Mouse (Mus musculus) neural tube, embryonic 13.5 days (tissue): ENCODE results near the gene Man1c1. TPM values are rescaled to one million over a fixed set of nuclear protein-coding genes. Genes with fewer than 3 reads are reported as not detected.

Experiments used
- ATAC-seq: fragments of 200-750 bp; cut with Nextera tagmentation; 2 replicates; pipeline ENCODE4 v1.8.0; 2017; ENCODE audit warnings: low read depth, mild to moderate bottlenecking, moderate TSS enrichment, moderate library complexity
- H3K27ac ChIP-seq: fragments of 300-500 bp; sonication (generic); replicated peaks from 2 replicates; pipeline ENCODE4 v1.5.1; 2015; ENCODE audit warnings: moderate library complexity, mild to moderate bottlenecking, inconsistent platforms
- H3K27me3 ChIP-seq: fragments of 300-500 bp; sonication (generic); 2 replicates; pipeline ENCODE4 v1.6.1; 2015; ENCODE audit warnings: mild to moderate bottlenecking, inconsistent platforms
- H3K36me3 ChIP-seq: fragments of 300-500 bp; sonication (generic); 2 replicates; pipeline ENCODE4 v1.6.1; 2015; ENCODE audit warnings: mild to moderate bottlenecking, inconsistent platforms
- H3K4me1 ChIP-seq: fragments of 300-500 bp; sonication (generic); replicated peaks from 2 replicates; pipeline ENCODE4 v1.6.1; 2015; ENCODE audit warnings: inconsistent platforms
- H3K4me2 ChIP-seq: fragments of 300-500 bp; sonication (generic); 2 replicates; pipeline ENCODE4 v1.6.1; 2015; ENCODE audit warnings: inconsistent platforms, mild to moderate bottlenecking, moderate library complexity
- H3K4me3 ChIP-seq: fragments of 300-500 bp; sonication (generic); 2 replicates; pipeline ENCODE4 v1.5.1; 2015; ENCODE audit warnings: mild to moderate bottlenecking, inconsistent platforms
- H3K9ac ChIP-seq: fragments of 300-500 bp; sonication (generic); 2 replicates; pipeline ENCODE4 v1.6.1; 2015; ENCODE audit warnings: moderate library complexity, mild to moderate bottlenecking, inconsistent platforms
- H3K9me3 ChIP-seq: fragments of 300-500 bp; sonication (generic); 2 replicates; pipeline ENCODE4 v1.6.1; 2016; ENCODE audit warnings: inconsistent platforms
- WGBS: fragments of 180-500 bp; shearing (Covaris S2); methylation state at CpG from one replicate; pipeline ENCODE4 v1.1.7; 2015; 5-methylcytosine and 5-hydroxymethylcytosine counted together
- polyA plus RNA-seq: library from polyadenylated mRNA; unstranded; fragments of >200 nt; fragmentation: Nextera tagmentation; extraction: Ambion mirVana; gene quantifications from 2 replicates; pipeline ENCODE4 v1.2.1, GENCODE M21; 2015

The Man1c1 gene
- polyA plus RNA-seq, 1 experiment from 2014 or later: 5.7 TPM

GRCm38 (mm10) chr4:134579212-134579611 is 124.9 kb downstream of the Man1c1 start:
- peak overlapping the region; percentile 26 for H3K4me2 ChIP-seq
- H3K4me1 ChIP-seq: peaks cover 48% of the 10 kb centered on the region
- H3K9me3 ChIP-seq: no peaks in the 10 kb centered on the region
- peak overlapping the region; percentile 35 for H3K9ac ChIP-seq
- H3K27me3 ChIP-seq: no peaks in the 10 kb centered on the region
- H3K36me3 ChIP-seq: no peaks in the 10 kb centered on the region
- no peak overlapping the region for H3K4me3 ChIP-seq
- 7% methylated on average over 11 of the region's 11 CpGs for WGBS
- ATAC-seq: peak; percentile 15; the same call in 1 of the 2 replicates
- peak overlapping the region; percentile 49; the same call in 1 of the 2 replicates for H3K27ac ChIP-seq

- Histone ChIP-seq H3K27me3 (no peaks in the 10 kb centered on the region), H3K4me3 (no peak overlapping the region), H3K9ac (no peak overlapping the region), H3K4me1 (peaks cover 48% of the 10 kb centered on the region), H3K4me2 (no peak overlapping the region), H3K27ac (peak overlapping the region; percentile 49; the same call in 1 of the 2 replicates), H3K9me3 (no peaks in the 10 kb centered on the region), H3K36me3 (no peaks in the 10 kb centered on the region)
- 72% methylated on average over 5 of the region's 5 CpGs for WGBS
- ATAC-seq: no peak
Measured at GRCm38 (mm10) chr4:134578407-134578806, 125.7 kb downstream of the Man1c1 start.

- no peak overlapping the region for H3K9ac ChIP-seq
- no peaks in the 10 kb centered on the region for H3K27me3 ChIP-seq
- no peak overlapping the region for H3K4me2 ChIP-seq
- no peak for ATAC-seq
- WGBS: 82% methylated on average over 2 of the region's 2 CpGs
- no peaks in the 10 kb centered on the region for H3K9me3 ChIP-seq
- no peaks in the 10 kb centered on the region for H3K36me3 ChIP-seq
- H3K27ac ChIP-seq: no peak overlapping the region
- no peak overlapping the region for H3K4me3 ChIP-seq
- H3K4me1 ChIP-seq: peaks cover 55% of the 10 kb centered on the region
Measured at GRCm38 (mm10) chr4:134577281-134577680, 126.8 kb downstream of the Man1c1 start.

DNA sequence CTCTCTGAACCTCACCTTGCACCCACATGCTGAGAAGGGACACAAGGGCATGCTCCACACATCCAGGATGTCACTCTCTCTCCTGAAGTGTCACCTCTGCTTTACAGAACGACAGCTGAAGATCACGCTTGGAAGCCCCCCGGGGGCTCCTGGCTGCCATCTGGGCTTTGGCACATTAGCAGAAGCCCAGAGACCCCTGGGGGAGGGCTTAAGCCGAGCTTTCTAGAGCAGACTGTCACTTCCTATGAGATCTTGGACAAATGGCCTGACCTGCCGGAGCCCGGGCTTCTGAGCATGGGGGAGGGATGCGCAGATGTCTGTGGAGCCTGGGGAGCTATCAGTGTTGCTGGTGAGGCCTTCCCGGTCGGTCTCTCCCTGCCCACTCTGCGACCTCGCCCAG is 128.6 kb downstream of the Man1c1 start:
- no peaks in the 10 kb centered on the region for H3K9me3 ChIP-seq
- H3K27me3 ChIP-seq: no peaks in the 10 kb centered on the region
- no peak overlapping the region for H3K4me3 ChIP-seq
- no peak for ATAC-seq
- H3K4me2 ChIP-seq: no peak overlapping the region
- H3K27ac ChIP-seq: 0 out of 2 replicates have a peak overlapping the region, but pooled peaks have one; percentile 49
- peaks cover 49% of the 10 kb centered on the region for H3K4me1 ChIP-seq
- no peaks in the 10 kb centered on the region for H3K36me3 ChIP-seq
- WGBS: 35% methylated on average over 11 of the region's 11 CpGs
- peak overlapping the region; percentile 22; the same call in 1 of the 2 replicates for H3K9ac ChIP-seq

DNA sequence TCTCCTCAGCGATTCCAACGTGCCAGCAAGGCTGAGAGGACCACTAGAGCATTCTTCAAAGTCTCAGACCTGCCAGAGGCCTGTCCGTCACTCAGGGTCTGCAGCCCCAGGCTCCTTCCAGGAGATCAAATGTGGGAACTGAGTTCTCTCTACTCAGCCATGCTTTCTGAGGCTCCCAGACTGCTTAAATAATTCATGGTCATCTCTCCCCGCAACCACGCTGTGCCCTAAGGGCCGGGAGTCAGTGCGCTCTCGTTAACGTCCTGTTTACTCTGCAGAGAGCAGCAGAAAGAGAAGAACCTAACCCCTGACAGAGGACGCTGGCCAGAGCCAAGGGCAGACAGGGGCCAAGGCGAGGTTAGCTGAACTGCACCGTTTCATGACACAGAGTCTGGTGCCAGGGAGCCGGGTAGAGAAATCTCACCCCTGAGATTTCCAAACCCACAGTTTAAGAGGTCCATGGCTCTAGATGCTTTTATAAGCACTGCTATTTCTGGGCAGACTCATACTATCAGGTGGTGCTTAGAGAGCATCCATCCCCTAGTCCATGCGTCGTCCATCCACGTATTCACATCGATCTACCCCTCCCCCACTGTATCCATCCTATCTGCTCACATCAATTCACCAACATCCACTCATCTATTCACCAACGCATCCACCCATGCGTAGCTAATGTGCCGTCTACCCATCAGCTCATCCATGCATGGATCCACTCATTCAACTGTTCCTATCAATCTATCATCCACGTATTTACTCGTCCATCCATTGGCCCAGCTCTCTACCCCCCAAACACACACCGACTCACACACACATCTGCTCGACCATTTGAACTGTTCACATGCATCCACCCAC is 131.4 kb downstream of the Man1c1 start:
- Histone ChIP-seq H3K36me3 (0 out of 2 replicates have a peak, but pooled peaks cover 4% of the 10 kb centered on the region), H3K9me3 (no peaks in the 10 kb centered on the region), H3K27ac (peak overlapping the region; percentile 75), H3K4me1 (peaks cover 44% of the 10 kb centered on the region), H3K27me3 (no peaks in the 10 kb centered on the region), H3K4me3 (no peak overlapping the region), H3K9ac (no peak overlapping the region), H3K4me2 (no peak overlapping the region)
- no peak for ATAC-seq
- 70% methylated on average over 24 of the region's 24 CpGs for WGBS

DNA sequence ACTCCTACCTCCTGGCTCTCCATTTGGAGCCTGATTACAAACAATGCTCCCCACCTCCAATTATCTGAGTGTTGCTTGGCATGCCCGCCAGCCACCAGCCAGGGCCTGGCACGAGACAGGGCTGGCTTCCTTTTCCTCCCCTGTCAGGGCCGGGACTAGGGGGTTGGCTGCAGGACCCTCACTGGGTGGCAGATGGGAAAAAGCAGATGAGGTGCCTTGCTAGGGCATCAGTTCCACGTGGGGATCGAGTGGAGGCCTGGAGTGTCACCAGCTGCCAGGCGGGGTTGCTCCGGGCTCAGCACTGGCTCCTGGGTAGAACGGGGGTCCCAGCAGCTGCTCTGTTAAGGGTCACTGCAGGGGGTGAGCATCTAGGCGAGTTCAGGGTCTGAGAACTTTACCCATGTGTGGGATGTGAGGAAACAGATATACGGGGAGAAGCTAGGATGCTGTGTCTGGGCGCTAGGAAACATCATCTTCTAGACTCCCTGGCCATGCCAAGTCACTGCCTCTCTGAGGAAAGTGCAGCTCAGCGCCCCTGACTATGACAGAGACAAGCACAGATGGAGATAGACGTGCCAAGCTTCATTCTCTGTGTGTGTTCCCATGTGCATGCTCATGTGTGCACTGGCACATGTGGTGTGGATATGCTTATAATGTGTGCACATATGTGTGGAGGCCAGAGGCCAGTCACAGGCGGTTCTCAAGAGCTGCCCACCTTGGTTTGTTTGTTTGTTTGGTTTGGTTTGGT is 133.2 kb downstream of the Man1c1 start:
- no peak overlapping the region for H3K4me2 ChIP-seq
- ATAC-seq: peak; percentile 16; the same call in 1 of the 2 replicates
- H3K27me3 ChIP-seq: no peaks in the 10 kb centered on the region
- H3K36me3 ChIP-seq: 0 out of 2 replicates have a peak, but pooled peaks cover 4% of the 10 kb centered on the region
- H3K4me3 ChIP-seq: no peak overlapping the region
- no peaks in the 10 kb centered on the region for H3K9me3 ChIP-seq
- peak overlapping the region; percentile 75 for H3K27ac ChIP-seq
- H3K4me1 ChIP-seq: peaks cover 49% of the 10 kb centered on the region
- WGBS: 54% methylated on average over 14 of the region's 14 CpGs
- 0 out of 2 replicates have a peak overlapping the region, but pooled peaks have one; percentile 12 for H3K9ac ChIP-seq

GRCm38 (mm10) chr4:134569831-134570230 is 134.3 kb downstream of the Man1c1 start:
- no peak for ATAC-seq
- 79% methylated on average over 8 of the region's 8 CpGs for WGBS
- Histone ChIP-seq H3K4me2 (no peak overlapping the region), H3K27me3 (no peaks in the 10 kb centered on the region), H3K36me3 (peaks cover 14% of the 10 kb centered on the region), H3K27ac (peak overlapping the region; percentile 75), H3K9ac (no peak overlapping the region), H3K9me3 (no peaks in the 10 kb centered on the region), H3K4me1 (peaks cover 42% of the 10 kb centered on the region), H3K4me3 (no peak overlapping the region)

GRCm38 (mm10) chr4:134569205-134569604 is 134.9 kb downstream of the Man1c1 start:
- WGBS: 70% methylated on average over 6 of the region's 6 CpGs
- no peak for ATAC-seq
- Histone ChIP-seq H3K36me3 (peaks cover 20% of the 10 kb centered on the region), H3K4me1 (peaks cover 42% of the 10 kb centered on the region), H3K27ac (no peak overlapping the region), H3K9me3 (no peaks in the 10 kb centered on the region), H3K27me3 (no peaks in the 10 kb centered on the region), H3K9ac (no peak overlapping the region), H3K4me2 (no peak overlapping the region), H3K4me3 (no peak overlapping the region)

DNA sequence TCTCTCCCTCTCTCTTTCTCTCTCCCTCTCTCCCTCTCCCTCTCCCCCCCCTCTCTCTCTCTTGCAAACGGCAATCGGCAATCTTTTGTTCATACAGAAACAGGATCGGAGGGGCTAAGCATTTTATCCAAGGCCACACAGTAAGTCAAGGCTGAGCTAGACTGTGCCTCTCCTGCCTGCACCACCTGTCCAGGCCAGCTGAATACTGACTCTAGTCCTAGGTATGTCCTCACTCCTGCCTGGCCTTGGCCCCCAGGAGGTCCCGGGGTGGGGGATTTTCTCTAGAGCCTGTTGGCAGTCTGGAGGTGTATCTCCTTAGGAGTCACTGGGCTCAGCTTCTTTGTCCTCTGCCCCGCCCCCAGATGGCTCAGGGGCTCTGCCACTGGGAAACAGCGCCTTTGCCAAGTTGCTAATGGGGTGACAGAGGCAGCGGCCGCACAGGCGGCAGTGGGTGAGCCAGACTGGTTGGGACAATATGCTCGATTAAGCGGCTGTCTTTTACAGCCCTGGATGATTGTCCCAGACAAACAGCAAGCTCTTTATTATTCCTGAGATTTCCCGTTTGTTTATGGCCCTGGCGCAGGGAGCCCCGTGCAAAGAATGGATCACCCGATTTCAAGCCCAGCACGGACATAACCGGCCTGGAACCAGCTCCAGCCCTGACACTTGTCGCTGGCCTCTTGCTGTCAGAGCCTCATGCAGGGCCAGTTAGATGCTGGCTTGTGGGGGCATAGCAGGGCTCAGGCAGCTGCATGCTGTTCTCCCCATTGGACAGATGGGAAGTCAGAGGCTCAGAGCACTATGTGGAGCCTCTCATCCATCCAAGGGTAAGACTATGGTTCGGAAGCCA is 136.5 kb downstream of the Man1c1 start:
- H3K4me2 ChIP-seq: no peak overlapping the region; the same call in 1 of the 2 replicates
- peak overlapping the region; percentile 81 for H3K27ac ChIP-seq

DNA sequence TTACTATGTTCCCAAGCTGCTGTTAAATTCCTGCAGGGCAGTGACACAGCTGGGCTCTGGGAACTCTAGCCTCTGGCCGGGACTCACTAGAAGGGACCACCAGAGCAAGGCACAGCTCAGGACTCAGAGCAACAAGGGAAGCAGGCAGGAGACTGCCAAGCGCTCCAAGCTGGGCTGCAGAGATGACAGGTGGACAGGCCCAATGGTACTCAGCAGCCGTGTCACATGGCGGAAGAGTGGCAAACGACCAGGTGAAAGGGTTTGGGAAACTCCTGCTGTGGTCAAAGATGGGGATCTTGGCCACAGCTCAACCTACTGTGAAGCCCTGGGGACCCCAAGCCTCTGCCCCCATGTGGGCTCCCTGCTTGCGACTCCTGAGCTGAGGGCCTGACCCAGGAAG is 140.0 kb downstream of the Man1c1 start:
- no peak overlapping the region for H3K9ac ChIP-seq
- WGBS: 84% methylated on average over 6 of the region's 6 CpGs
- no peak overlapping the region for H3K4me2 ChIP-seq
- no peak for ATAC-seq
- H3K4me3 ChIP-seq: no peak overlapping the region
- peaks cover 29% of the 10 kb centered on the region for H3K36me3 ChIP-seq
- H3K27ac ChIP-seq: no peak overlapping the region
- H3K27me3 ChIP-seq: no peaks in the 10 kb centered on the region
- no peaks in the 10 kb centered on the region for H3K9me3 ChIP-seq
- H3K4me1 ChIP-seq: peaks cover 15% of the 10 kb centered on the region

More for the DNA sequence above, 136.5 kb downstream of the Man1c1 start:
- Histone ChIP-seq H3K9me3 (no peaks in the 10 kb centered on the region), H3K36me3 (peaks cover 24% of the 10 kb centered on the region), H3K4me3 (no peak overlapping the region), H3K4me1 (peaks cover 38% of the 10 kb centered on the region), H3K9ac (no peak overlapping the region; the same call in 1 of the 2 replicates), H3K27me3 (no peaks in the 10 kb centered on the region)
- peak; percentile 74 for ATAC-seq
- 12% methylated on average over 19 of the region's 19 CpGs for WGBS

- no peak overlapping the region for H3K4me2 ChIP-seq
- no peak overlapping the region for H3K9ac ChIP-seq
- 91% methylated on average over 16 of the region's 16 CpGs for WGBS
- H3K4me3 ChIP-seq: no peak overlapping the region
- no peaks in the 10 kb centered on the region for H3K9me3 ChIP-seq
- H3K27me3 ChIP-seq: no peaks in the 10 kb centered on the region
- no peak overlapping the region for H3K27ac ChIP-seq
- H3K36me3 ChIP-seq: peaks cover 28% of the 10 kb centered on the region
- no peak for ATAC-seq
- peaks cover 18% of the 10 kb centered on the region for H3K4me1 ChIP-seq
Measured at GRCm38 (mm10) chr4:134563624-134564023, 140.5 kb downstream of the Man1c1 start.
